Mouse (Mus musculus) retina, embryonic 14.5 days (tissue): Measurements from ENCODE around the gene Cbx2.

ENCODE experiments used
- DNase-seq: peaks from one replicate; pipeline ENCODE4 v3.0.0-alpha.2; 2015; ENCODE audit warnings: low spot score

The Cbx2 gene

DNA sequence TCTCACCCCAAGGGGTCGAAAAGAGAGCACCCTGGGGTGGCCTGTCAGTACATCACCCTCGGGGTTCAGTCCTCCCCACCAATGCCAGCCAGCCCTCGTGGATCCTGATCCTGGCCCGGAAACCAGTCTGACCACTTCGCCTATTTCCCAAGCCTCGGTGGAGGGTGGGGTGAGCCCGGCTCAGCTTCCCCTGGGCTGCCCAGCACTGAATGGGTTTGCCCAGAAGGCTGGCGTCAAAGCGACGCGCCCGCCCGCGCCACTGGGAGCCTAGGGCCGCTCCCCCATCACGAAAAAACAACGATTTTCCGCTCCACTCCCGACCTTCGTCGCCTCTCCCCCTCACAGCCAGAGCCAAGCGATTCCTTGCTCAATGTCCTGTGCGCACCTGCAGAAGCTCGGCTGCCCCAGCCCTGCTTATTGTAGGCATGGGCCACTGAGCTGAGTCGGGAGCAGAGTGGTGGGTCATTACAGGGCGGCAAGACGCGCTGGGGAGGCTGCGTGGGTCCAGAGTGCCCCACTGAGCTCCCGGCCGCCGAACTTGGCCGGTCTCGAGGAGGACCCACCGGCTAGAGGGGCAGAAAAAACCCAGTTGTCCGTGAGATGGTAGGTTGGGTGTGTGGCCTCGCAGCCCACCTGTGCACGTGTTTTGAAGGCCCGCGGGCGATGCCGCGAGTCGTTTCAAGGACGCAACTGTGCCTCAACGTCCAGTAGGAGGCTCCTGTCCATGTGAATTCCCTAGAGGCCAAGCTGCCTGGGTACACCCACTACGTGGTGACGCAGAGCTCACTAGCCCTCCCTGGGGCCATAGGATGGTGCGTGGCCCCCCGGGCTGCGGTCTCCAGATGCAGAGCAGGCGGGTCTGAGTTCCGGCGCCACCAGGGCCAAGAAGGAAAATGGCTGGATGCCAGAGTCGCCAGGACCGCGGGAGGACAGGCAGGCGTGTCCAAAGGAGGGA is 35.6 kb downstream of the Cbx2 start:
- DNase-seq, result peak; percentile 57

DNA sequence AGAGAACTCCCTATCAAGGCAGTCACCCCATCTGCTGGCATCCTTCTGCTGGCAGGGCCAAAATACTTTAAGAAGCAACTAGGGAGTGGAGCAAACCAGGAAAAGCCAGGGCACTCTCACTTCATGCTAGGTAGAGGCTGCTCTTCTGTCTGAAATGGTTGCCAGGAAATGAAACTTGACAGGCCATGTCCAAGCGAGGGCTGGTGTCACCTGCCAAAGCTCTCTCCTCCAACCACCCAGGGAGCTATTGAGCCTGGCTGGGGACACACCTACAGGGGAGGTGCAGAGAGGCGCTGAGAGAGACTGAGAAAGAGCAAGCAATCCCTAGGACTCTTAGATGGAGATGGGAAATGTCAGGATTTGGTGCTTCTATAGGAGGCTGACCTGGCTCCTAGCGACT is 36.5 kb downstream of the Cbx2 start:
- no peak for DNase-seq

DNA sequence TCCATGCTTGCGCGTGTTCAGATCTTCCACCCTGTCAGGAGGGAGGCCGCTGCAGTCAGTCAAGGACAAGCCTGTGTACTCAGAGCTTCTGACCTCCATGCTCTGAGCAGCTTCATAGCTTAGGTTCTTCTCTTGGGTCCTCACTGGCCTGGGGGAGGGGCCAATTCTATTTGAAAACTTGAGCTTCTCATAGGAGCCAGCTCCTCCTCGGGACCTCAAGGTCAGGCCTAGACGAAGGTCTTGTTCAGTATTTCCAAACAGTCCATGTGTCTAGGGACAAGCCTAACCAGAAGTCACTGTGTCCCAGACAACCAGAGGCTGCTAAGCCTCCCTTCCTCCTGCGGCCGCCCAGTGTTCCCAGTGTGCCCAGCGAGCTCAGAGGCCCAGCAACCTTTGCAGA is 44.1 kb downstream of the Cbx2 start:
- no peak for DNase-seq

DNA sequence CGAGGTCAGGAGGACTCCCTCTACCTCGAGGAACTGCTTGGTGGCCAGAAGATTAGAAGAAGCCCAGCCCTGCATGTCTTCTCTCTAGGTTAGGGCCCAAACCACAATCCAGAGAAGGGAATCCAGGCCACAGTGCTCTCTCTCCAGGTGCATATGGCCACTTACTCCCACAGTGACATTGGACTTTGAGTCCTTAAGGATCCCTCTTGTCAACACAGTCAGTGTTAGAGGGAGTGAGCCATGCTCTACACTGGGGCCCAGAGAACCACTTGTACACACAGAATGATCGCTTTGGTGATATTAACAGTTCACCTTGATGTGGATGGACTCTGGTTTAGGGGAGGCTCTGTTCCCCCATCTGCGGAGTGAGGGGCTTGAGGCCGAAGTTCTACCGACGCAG is 49.5 kb downstream of the Cbx2 start:
- no peak for DNase-seq

DNA sequence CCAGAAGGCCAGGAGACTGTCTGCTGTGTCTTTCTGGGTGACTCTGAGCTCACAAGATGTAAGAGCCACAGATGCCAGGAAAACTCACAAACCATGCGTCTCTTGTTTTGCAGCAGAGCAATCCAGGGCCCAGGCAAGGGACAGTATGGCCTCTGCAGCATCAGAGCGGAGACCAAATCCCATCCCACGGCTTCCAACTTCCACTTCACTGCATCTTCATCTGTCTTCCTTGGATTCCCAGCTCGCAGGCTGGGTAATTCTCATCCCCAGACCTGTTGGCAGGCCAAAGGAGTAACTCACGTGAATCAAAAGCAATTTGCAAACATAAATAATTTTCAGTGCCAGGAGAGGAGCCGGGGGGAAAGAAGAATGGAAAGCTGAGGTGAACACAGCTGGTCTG is 50.2 kb downstream of the Cbx2 start:
- DNase-seq, result no peak

- no peak for DNase-seq
These were observed 51.2 kb downstream of the Cbx2 start for GRCm38 (mm10) chr11:119073876-119074433.

- DNase-seq, result no peak
These were observed 53.0 kb downstream of the Cbx2 start for GRCm38 (mm10) chr11:119075805-119076204.

- no peak for DNase-seq
These were observed 55.0 kb downstream of the Cbx2 start for GRCm38 (mm10) chr11:119077755-119078154.

- peak; percentile 51 for DNase-seq
These were observed 56.1 kb downstream of the Cbx2 start for GRCm38 (mm10) chr11:119078691-119079444.

- no peak for DNase-seq
These were observed 56.7 kb downstream of the Cbx2 start for GRCm38 (mm10) chr11:119079445-119079837.

DNA sequence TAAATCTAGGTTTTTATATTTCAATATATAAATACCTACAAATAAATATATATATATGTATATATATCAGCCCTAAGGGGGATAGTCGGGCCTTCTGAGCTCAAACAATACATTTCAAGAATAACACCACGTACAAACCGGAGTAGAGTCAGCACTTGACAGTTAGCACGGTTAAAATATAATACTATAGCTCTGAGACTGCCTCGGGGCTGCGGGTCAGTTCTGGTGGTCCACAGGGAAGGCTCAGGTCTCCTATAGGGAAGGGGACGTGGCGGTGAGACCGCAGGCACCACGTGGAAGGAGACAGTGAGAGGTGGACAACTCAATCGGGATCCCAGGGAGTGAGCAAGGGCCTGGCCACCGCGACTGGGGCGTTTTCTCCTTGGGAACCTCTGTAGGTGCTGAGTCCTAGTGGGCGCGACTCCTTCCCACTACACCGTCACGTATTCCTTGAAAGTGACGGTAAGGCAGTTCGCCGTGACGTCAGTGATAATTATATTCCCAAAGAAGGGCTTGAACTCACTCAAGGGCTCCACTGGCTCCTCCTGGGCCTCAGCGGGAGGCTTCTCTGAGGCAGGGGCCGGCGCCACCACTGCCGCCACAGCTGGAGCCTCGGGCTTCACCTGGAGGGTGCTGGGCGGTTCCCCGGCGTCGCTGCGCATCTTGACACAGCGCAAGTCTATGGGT is 57.8 kb downstream of the Cbx2 start:
- DNase-seq, result no peak
